Mouse (Mus musculus) embryonic facial prominence, embryonic 11.5 days (tissue): ENCODE results near the gene Gprc5c. TPM values are rescaled to one million over a fixed set of nuclear protein-coding genes. Genes with fewer than 3 reads are reported as not detected.

Experiments
- ATAC-seq: fragments of 200-750 bp; cut with Nextera tagmentation; replicated peaks from 2 replicates; pipeline ENCODE4 v1.8.0; 2017; ENCODE audit warnings: low read depth; ENCODE audit not compliant: insufficient number of reproducible peaks, low FRiP score, low TSS enrichment
- DNase-seq: peaks from one replicate; pipeline ENCODE4 v3.0.0-alpha.2; 2015; ENCODE audit warnings: low spot score
- H3K27ac ChIP-seq: fragments of 300-500 bp; sonication (generic); replicated peaks from 2 replicates; pipeline ENCODE4 v1.5.1; 2014; ENCODE audit warnings: mild to moderate bottlenecking, low read depth, low read length, control low read depth
- H3K27me3 ChIP-seq: fragments of 300-500 bp; sonication (generic); 2 replicates; pipeline ENCODE4 v1.6.1; 2014; ENCODE audit warnings: mild to moderate bottlenecking, low read length, moderate library complexity, mixed read lengths; ENCODE audit not compliant: control insufficient read depth, insufficient read depth
- H3K36me3 ChIP-seq: fragments of 300-500 bp; sonication (generic); replicated peaks from 2 replicates; pipeline ENCODE4 v1.6.1; 2014; ENCODE audit warnings: low read depth, mild to moderate bottlenecking, low read length, moderate library complexity, mixed read lengths; ENCODE audit not compliant: control insufficient read depth, insufficient read depth
- H3K4me1 ChIP-seq: fragments of 300-500 bp; sonication (generic); 2 replicates; pipeline ENCODE4 v1.6.1; 2014; ENCODE audit warnings: low read length, mixed read lengths; ENCODE audit not compliant: control insufficient read depth, insufficient read depth
- H3K4me2 ChIP-seq: fragments of 300-500 bp; sonication (generic); 2 replicates; pipeline ENCODE4 v1.6.1; 2014; ENCODE audit warnings: low read depth, mild to moderate bottlenecking, control low read depth, low read length, moderate library complexity
- H3K4me3 ChIP-seq: fragments of 300-500 bp; sonication (generic); 2 replicates; pipeline ENCODE4 v1.5.1; 2014; ENCODE audit warnings: low read depth, low read length, control low read depth
- H3K9ac ChIP-seq: fragments of 300-500 bp; sonication (generic); replicated peaks from 2 replicates; pipeline ENCODE4 v1.6.1; 2014; ENCODE audit warnings: mild to moderate bottlenecking, control low read depth, low read length
- H3K9me3 ChIP-seq: fragments of 300-500 bp; sonication (generic); replicated peaks from 2 replicates; pipeline ENCODE4 v1.6.1; 2016; ENCODE audit warnings: mild to moderate bottlenecking, low read length, inconsistent platforms, mixed read lengths; ENCODE audit not compliant: control insufficient read depth
- WGBS: fragments of 180-500 bp; shearing (Covaris S2); extraction: QIAGEN DNeasy Blood & Tissue Kit; methylation state at CpG from one replicate; pipeline ENCODE4 v1.1.7; 2014; 5-methylcytosine and 5-hydroxymethylcytosine counted together
- polyA plus RNA-seq: library from polyadenylated mRNA; unstranded; fragments of >200 nt; fragmentation: Nextera tagmentation; extraction: Ambion mirVana; gene quantifications from 2 replicates; pipeline ENCODE4 v1.2.1, GENCODE M21; 2014

Gene Gprc5c
- polyA plus RNA-seq, 1 experiment from 2014 or later, result 31.5 TPM

- no peak overlapping the region for H3K4me3 ChIP-seq
- H3K9me3 ChIP-seq, result no peaks in the 10 kb centered on the region
- no peak overlapping the region for H3K9ac ChIP-seq
- H3K27ac ChIP-seq, result no peak overlapping the region
- ATAC-seq (no peak), DNase-seq (no peak)
- peaks cover 4% of the 10 kb centered on the region for H3K4me1 ChIP-seq
- H3K27me3 ChIP-seq, result no peaks in the 10 kb centered on the region
- H3K4me2 ChIP-seq, result no peak overlapping the region
- WGBS, result 76% methylated on average over 5 of the region's 5 CpGs
- peaks cover 2% of the 10 kb centered on the region for H3K36me3 ChIP-seq
Measured at GRCm38 (mm10) chr11:114865999-114866398, 15.0 kb downstream of the Gprc5c start.

GRCm38 (mm10) chr11:114866486-114867360 lies 15.8 kb downstream of the Gprc5c start:
- ATAC-seq (peak; percentile 12; the same call in 1 of the 2 replicates), DNase-seq (no peak)
- 37% methylated on average over 10 of the region's 10 CpGs for WGBS
- Histone ChIP-seq H3K4me1 (peaks cover 4% of the 10 kb centered on the region), H3K27ac (no peak overlapping the region), H3K36me3 (peaks cover 4% of the 10 kb centered on the region), H3K27me3 (no peaks in the 10 kb centered on the region), H3K9ac (no peak overlapping the region), H3K4me2 (no peak overlapping the region), H3K4me3 (no peak overlapping the region), H3K9me3 (no peaks in the 10 kb centered on the region)

DNA sequence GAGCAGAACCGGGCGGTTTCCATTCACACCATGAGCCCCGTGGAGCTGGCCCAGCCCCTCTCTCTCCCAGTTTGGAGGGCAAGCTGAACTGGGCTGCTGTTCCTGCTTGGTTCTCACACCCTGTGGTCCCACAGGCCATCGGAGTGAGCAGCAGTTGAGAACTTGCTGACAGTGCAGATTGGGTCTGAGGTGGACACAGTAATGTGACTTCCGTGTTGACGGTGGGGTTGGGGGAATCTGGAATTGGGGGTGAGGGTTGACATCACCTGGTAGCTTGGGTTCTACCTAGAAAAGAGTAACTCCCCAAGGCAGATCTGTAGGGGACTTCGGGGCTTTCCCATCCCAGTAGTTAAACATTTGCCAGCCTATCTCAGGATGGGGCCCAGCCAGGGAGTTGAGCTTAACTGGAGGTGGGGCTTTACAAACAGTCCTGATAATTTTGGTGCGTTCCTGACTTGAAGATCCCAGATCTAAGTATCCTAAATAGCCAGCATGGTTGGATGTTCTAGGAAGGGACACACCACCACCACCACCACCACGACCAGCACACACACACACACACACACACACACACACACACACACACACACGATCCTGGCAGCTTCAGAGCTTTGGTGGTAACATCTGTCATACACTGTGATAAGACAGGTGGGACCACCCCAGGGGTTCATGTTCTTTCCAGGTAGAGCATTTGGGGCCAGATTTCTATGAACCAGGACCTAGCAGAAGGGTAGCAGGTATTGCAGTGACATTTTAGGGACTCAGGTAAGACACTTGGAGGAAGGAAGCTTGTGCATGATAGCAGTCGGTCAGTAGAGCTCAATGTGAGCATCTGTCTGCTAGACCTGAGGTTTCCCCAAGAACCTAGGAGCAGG lies 16.6 kb downstream of the Gprc5c start:
- Histone ChIP-seq H3K9ac (no peak overlapping the region), H3K36me3 (peaks cover 4% of the 10 kb centered on the region), H3K27ac (no peak overlapping the region), H3K4me2 (no peak overlapping the region), H3K27me3 (no peaks in the 10 kb centered on the region), H3K4me1 (peaks cover 5% of the 10 kb centered on the region), H3K4me3 (no peak overlapping the region), H3K9me3 (no peaks in the 10 kb centered on the region)
- DNase-seq (no peak), ATAC-seq (no peak)
- 57% methylated on average over 11 of the region's 11 CpGs for WGBS

- no peaks in the 10 kb centered on the region for H3K27me3 ChIP-seq
- DNase-seq, result no peak
- WGBS, result 93% methylated on average over 12 of the region's 12 CpGs
- no peak overlapping the region for H3K4me2 ChIP-seq
- no peak overlapping the region for H3K9ac ChIP-seq
- no peaks in the 10 kb centered on the region for H3K9me3 ChIP-seq
- peaks cover 4% of the 10 kb centered on the region for H3K36me3 ChIP-seq
- no peak overlapping the region for H3K4me3 ChIP-seq
- H3K27ac ChIP-seq, result no peak overlapping the region
- peaks cover 11% of the 10 kb centered on the region for H3K4me1 ChIP-seq
- ATAC-seq, result no peak
Measured at GRCm38 (mm10) chr11:114868280-114868679, 17.3 kb downstream of the Gprc5c start.

DNA sequence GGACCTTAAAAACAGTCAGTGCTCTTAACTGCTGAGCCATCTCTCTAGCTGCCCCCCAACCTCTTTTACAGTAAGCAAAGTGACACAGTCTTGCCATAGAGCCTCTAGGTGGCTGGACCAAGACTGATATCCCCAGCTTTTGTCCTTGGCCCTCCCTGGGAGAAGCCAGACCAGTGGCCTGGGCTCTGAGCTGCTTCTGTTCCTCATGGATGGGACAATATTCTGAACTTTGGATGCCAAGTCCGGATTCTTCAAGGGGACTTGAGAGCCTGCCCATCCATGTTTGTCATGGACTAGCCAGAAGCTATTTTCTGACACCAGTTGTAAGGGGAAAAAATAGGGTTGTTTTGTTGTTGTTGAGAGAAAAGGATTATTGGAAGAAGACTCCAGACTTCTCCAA lies 18.8 kb downstream of the Gprc5c start:
- no peaks in the 10 kb centered on the region for H3K27me3 ChIP-seq
- no peak overlapping the region for H3K4me2 ChIP-seq
- H3K4me3 ChIP-seq, result no peak overlapping the region
- no peak for ATAC-seq
- DNase-seq, result no peak
- WGBS, result 93% methylated on average over 1 of the region's 1 CpGs
- H3K4me1 ChIP-seq, result peaks cover 11% of the 10 kb centered on the region
- H3K27ac ChIP-seq, result no peak overlapping the region
- H3K9me3 ChIP-seq, result no peaks in the 10 kb centered on the region
- H3K36me3 ChIP-seq, result peaks cover 4% of the 10 kb centered on the region
- H3K9ac ChIP-seq, result no peak overlapping the region

DNA sequence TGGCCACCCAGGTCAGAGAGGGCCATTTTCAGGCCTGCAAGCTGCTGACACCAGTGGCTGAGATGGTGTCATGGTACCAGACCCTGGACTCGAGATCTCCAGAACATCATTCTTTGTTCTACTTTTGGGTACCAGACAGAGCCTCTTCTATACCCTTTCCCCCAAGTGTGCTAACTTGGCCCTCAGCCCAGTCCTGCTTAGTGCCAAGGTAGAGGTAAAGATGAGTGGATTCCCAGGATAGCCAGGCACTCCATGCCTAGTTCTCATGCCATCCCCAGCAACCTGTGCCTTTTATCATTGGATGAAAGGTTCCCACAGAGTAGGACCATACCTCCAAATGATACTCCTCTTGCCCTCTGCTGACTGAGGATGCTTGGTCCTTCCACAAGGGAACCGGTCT lies 20.6 kb downstream of the Gprc5c start:
- peaks cover 4% of the 10 kb centered on the region for H3K36me3 ChIP-seq
- 78% methylated on average over 2 of the region's 2 CpGs for WGBS

GRCm38 (mm10) chr11:114873022-114873817 lies 22.3 kb downstream of the Gprc5c start:
- no peaks in the 10 kb centered on the region for H3K9me3 ChIP-seq
- no peak overlapping the region for H3K4me3 ChIP-seq
- no peaks in the 10 kb centered on the region for H3K27me3 ChIP-seq
- ATAC-seq (no peak), DNase-seq (peak; percentile 36)
- peaks cover 4% of the 10 kb centered on the region for H3K36me3 ChIP-seq
- peaks cover 11% of the 10 kb centered on the region for H3K4me1 ChIP-seq
- H3K4me2 ChIP-seq, result no peak overlapping the region
- H3K9ac ChIP-seq, result peak overlapping the region; percentile 28
- WGBS, result 14% methylated on average over 6 of the region's 6 CpGs
- peak overlapping the region; percentile 56 for H3K27ac ChIP-seq

More for the DNA sequence above, 20.6 kb downstream of the Gprc5c start:
- no peak overlapping the region for H3K4me3 ChIP-seq
- ATAC-seq (no peak), DNase-seq (no peak)
- H3K9ac ChIP-seq, result no peak overlapping the region
- H3K4me1 ChIP-seq, result peaks cover 14% of the 10 kb centered on the region
- no peaks in the 10 kb centered on the region for H3K9me3 ChIP-seq
- H3K27ac ChIP-seq, result no peak overlapping the region
- H3K4me2 ChIP-seq, result no peak overlapping the region
- no peaks in the 10 kb centered on the region for H3K27me3 ChIP-seq
